Mouse (Mus musculus): ENCODE measurements around the gene Dag1. TPM values are rescaled to one million over a fixed set of nuclear protein-coding genes. Genes with fewer than 3 reads are reported as not detected.

Dag1 gene
- polyA plus RNA-seq, 1 experiment: 66.8 TPM

GRCm38 (mm10) chr9:108244540-108244939 is 19.2 kb downstream of the Dag1 start:
- no peaks in the 10 kb centered on the region for H3K27me3 ChIP-seq (replicated peaks; ENCODE audit: control insufficient read depth, insufficient read depth, low read length)
- no peak overlapping the region for H3K4me3 ChIP-seq (ENCODE audit: insufficient read depth, low read depth, low read length)
- H3K4me1 ChIP-seq (ENCODE audit: control insufficient read depth, insufficient read depth, low read length): 0 out of 2 replicates have a peak, but pooled peaks cover 5% of the 10 kb centered on the region
- no peak overlapping the region for H3K27ac ChIP-seq (ENCODE audit: insufficient read depth, low read depth, low read length)
- H3K36me3 ChIP-seq (ENCODE audit: control insufficient read depth, insufficient read depth, low read length): no peaks in the 10 kb centered on the region; the same call in none of the 2 replicates
- no peak for DNase-seq
- TF ChIP-seq CTCF (conservative IDR thresholded peaks at IDR 0.05; ENCODE audit: insufficient read depth, insufficient read length, low read depth, low read length): no peak
- no peak for TF ChIP-seq POLR2A (IDR thresholded peaks at IDR 0.05; ENCODE audit: low read depth, low read length)
- WGBS: 78% methylated on average over 3 of the region's 3 CpGs

GRCm38 (mm10) chr9:108239951-108240350 is 23.8 kb downstream of the Dag1 start:
- DNase-seq: no peak
- 40% methylated on average over 5 of the region's 5 CpGs for WGBS
- no peak for TF ChIP-seq POLR2A (IDR thresholded peaks at IDR 0.05; ENCODE audit: low read depth, low read length)
- no peak for TF ChIP-seq CTCF (conservative IDR thresholded peaks at IDR 0.05; ENCODE audit: insufficient read depth, insufficient read length, low read depth, low read length)
- H3K4me1 ChIP-seq (ENCODE audit: control insufficient read depth, insufficient read depth, low read length): peaks cover 3% of the 10 kb centered on the region; the same call in 1 of the 2 replicates
- H3K4me3 ChIP-seq (ENCODE audit: insufficient read depth, low read depth, low read length): no peak overlapping the region
- no peaks in the 10 kb centered on the region for H3K27me3 ChIP-seq (replicated peaks; ENCODE audit: control insufficient read depth, insufficient read depth, low read length)
- no peaks in the 10 kb centered on the region; the same call in 1 of the 2 replicates for H3K36me3 ChIP-seq (ENCODE audit: control insufficient read depth, insufficient read depth, low read length)
- peak overlapping the region; percentile 43; the same call in 1 of the 2 replicates for H3K27ac ChIP-seq (ENCODE audit: insufficient read depth, low read depth, low read length)

- peaks cover 3% of the 10 kb centered on the region; the same call in 1 of the 2 replicates for H3K4me1 ChIP-seq (ENCODE audit: control insufficient read depth, insufficient read depth, low read length)
- TF ChIP-seq POLR2A (IDR thresholded peaks at IDR 0.05; ENCODE audit: low read depth, low read length) (no peak), CTCF (conservative IDR thresholded peaks at IDR 0.05; ENCODE audit: insufficient read depth, insufficient read length, low read depth, low read length) (no peak)
- H3K36me3 ChIP-seq (ENCODE audit: control insufficient read depth, insufficient read depth, low read length): no peaks in the 10 kb centered on the region; the same call in 1 of the 2 replicates
- H3K4me3 ChIP-seq (ENCODE audit: insufficient read depth, low read depth, low read length): no peak overlapping the region
- no peak overlapping the region for H3K27ac ChIP-seq (ENCODE audit: insufficient read depth, low read depth, low read length)
- WGBS: 69% methylated on average over 3 of the region's 3 CpGs
- H3K27me3 ChIP-seq (replicated peaks; ENCODE audit: control insufficient read depth, insufficient read depth, low read length): no peaks in the 10 kb centered on the region
- no peak for DNase-seq
Observed at GRCm38 (mm10) chr9:108238831-108239230, 24.9 kb downstream of the Dag1 start.

GRCm38 (mm10) chr9:108238402-108238801 is 25.4 kb downstream of the Dag1 start:
- Histone ChIP-seq H3K4me3 (ENCODE audit: insufficient read depth, low read depth, low read length) (no peak overlapping the region), H3K27me3 (replicated peaks; ENCODE audit: control insufficient read depth, insufficient read depth, low read length) (no peaks in the 10 kb centered on the region), H3K27ac (ENCODE audit: insufficient read depth, low read depth, low read length) (no peak overlapping the region), H3K36me3 (ENCODE audit: control insufficient read depth, insufficient read depth, low read length) (no peaks in the 10 kb centered on the region; the same call in 1 of the 2 replicates), H3K4me1 (ENCODE audit: control insufficient read depth, insufficient read depth, low read length) (peaks cover 3% of the 10 kb centered on the region; the same call in 1 of the 2 replicates)
- 79% methylated on average over 2 of the region's 2 CpGs for WGBS
- DNase-seq: no peak
- TF ChIP-seq POLR2A (IDR thresholded peaks at IDR 0.05; ENCODE audit: low read depth, low read length) (no peak), CTCF (conservative IDR thresholded peaks at IDR 0.05; ENCODE audit: insufficient read depth, insufficient read length, low read depth, low read length) (no peak)

- Histone ChIP-seq H3K27me3 (replicated peaks; ENCODE audit: control insufficient read depth, insufficient read depth, low read length) (no peaks in the 10 kb centered on the region), H3K4me1 (ENCODE audit: control insufficient read depth, insufficient read depth, low read length) (peaks cover 8% of the 10 kb centered on the region; the same call in 1 of the 2 replicates), H3K4me3 (ENCODE audit: insufficient read depth, low read depth, low read length) (no peak overlapping the region), H3K27ac (ENCODE audit: insufficient read depth, low read depth, low read length) (no peak overlapping the region), H3K36me3 (ENCODE audit: control insufficient read depth, insufficient read depth, low read length) (no peaks in the 10 kb centered on the region)
- TF ChIP-seq CTCF (conservative IDR thresholded peaks at IDR 0.05; ENCODE audit: insufficient read depth, insufficient read length, low read depth, low read length) (no peak), POLR2A (IDR thresholded peaks at IDR 0.05; ENCODE audit: low read depth, low read length) (no peak)
- 85% methylated on average over 2 of the region's 2 CpGs for WGBS
- no peak for DNase-seq
Observed at GRCm38 (mm10) chr9:108234682-108235081, 29.1 kb downstream of the Dag1 start.

- Histone ChIP-seq H3K27me3 (replicated peaks; ENCODE audit: control insufficient read depth, insufficient read depth, low read length) (no peaks in the 10 kb centered on the region), H3K36me3 (ENCODE audit: control insufficient read depth, insufficient read depth, low read length) (no peaks in the 10 kb centered on the region), H3K4me1 (ENCODE audit: control insufficient read depth, insufficient read depth, low read length) (peaks cover 11% of the 10 kb centered on the region), H3K27ac (ENCODE audit: insufficient read depth, low read depth, low read length) (no peak overlapping the region), H3K4me3 (ENCODE audit: insufficient read depth, low read depth, low read length) (no peak overlapping the region)
- DNase-seq: no peak
- 63% methylated on average over 2 of the region's 2 CpGs for WGBS
- TF ChIP-seq CTCF (conservative IDR thresholded peaks at IDR 0.05; ENCODE audit: insufficient read depth, insufficient read length, low read depth, low read length) (no peak), POLR2A (IDR thresholded peaks at IDR 0.05; ENCODE audit: low read depth, low read length) (no peak)
Observed at GRCm38 (mm10) chr9:108232908-108233307, 30.9 kb downstream of the Dag1 start.

- Histone ChIP-seq H3K4me1 (ENCODE audit: control insufficient read depth, insufficient read depth, low read length) (peaks cover 33% of the 10 kb centered on the region), H3K27ac (ENCODE audit: insufficient read depth, low read depth, low read length) (peak overlapping the region; percentile 96), H3K4me3 (ENCODE audit: insufficient read depth, low read depth, low read length) (no peak overlapping the region), H3K36me3 (ENCODE audit: control insufficient read depth, insufficient read depth, low read length) (no peaks in the 10 kb centered on the region), H3K27me3 (replicated peaks; ENCODE audit: control insufficient read depth, insufficient read depth, low read length) (no peaks in the 10 kb centered on the region)
- WGBS: 8% methylated on average over 2 of the region's 2 CpGs
- peak; percentile 45 for DNase-seq
- TF ChIP-seq POLR2A (IDR thresholded peaks at IDR 0.05; ENCODE audit: low read depth, low read length): no peak
- no peak for TF ChIP-seq CTCF (conservative IDR thresholded peaks at IDR 0.05; ENCODE audit: insufficient read depth, insufficient read length, low read depth, low read length)
Observed at GRCm38 (mm10) chr9:108227911-108228649, 35.7 kb downstream of the Dag1 start.
